Mouse (Mus musculus) spleen, adult 2 months (tissue): ENCODE data around the gene Rab37. TPM values are rescaled to one million over a fixed set of nuclear protein-coding genes. Genes with fewer than 3 reads are reported as not detected.

Experiments
- DNase-seq, 2 experiments: peaks; one replicate each; pipeline versions ENCODE4 v3.0.0 to v3.0.0-alpha.2; 2012 to 2021; ENCODE audit warnings: low spot score in 2 of 2, low read depth in 1 of 2
- H3K27ac ChIP-seq: fragments of 200-500 bp; 2 replicates; pipeline ENCODE4 v1.5.1; 2012; ENCODE audit warnings: low read length, inconsistent platforms; ENCODE audit not compliant: insufficient read depth
- H3K27me3 ChIP-seq: fragments of 200-500 bp; 2 replicates; pipeline ENCODE4 v1.6.1; 2012; ENCODE audit warnings: mild to moderate bottlenecking, moderate library complexity, low read length, inconsistent platforms; ENCODE audit not compliant: control insufficient read depth, insufficient read depth
- H3K36me3 ChIP-seq: fragments of 200-500 bp; 2 replicates; pipeline ENCODE4 v1.6.1; 2012; ENCODE audit warnings: mild to moderate bottlenecking, low read length, inconsistent platforms; ENCODE audit not compliant: control insufficient read depth, insufficient read depth
- H3K4me1 ChIP-seq: fragments of 200-500 bp; 2 replicates; pipeline ENCODE4 v1.6.1; 2011; ENCODE audit warnings: inconsistent platforms; ENCODE audit not compliant: control insufficient read depth, insufficient read depth, insufficient read length
- H3K4me3 ChIP-seq: fragments of 200-500 bp; 2 replicates; pipeline ENCODE4 v1.5.1; 2011; ENCODE audit warnings: mild to moderate bottlenecking, inconsistent platforms; ENCODE audit not compliant: insufficient read depth, insufficient read length; ENCODE audit errors: extremely low read depth
- CTCF ChIP-seq: fragments of 200-500 bp; IDR thresholded peaks from 2 replicates; pipeline ENCODE4 v1.5.1; 2011; ENCODE audit warnings: mild to moderate bottlenecking, inconsistent platforms; ENCODE audit not compliant: insufficient read depth, insufficient read length, insufficient replicate concordance; ENCODE audit errors: extremely low read depth
- POLR2A ChIP-seq: fragments of 200-500 bp; IDR thresholded peaks from 2 replicates; pipeline ENCODE4 v1.6.1; 2011; ENCODE audit warnings: low read depth, low read length, inconsistent platforms
- WGBS: fragments of 180-500 bp; shearing (Covaris S2); methylation state at CpG from one replicate; pipeline ENCODE4 v1.1.7; 2018; 5-methylcytosine and 5-hydroxymethylcytosine counted together
- polyA plus RNA-seq: library from polyadenylated mRNA; depleted of rRNA; stranded (reverse); fragments of >200 nt; gene quantifications from 2 replicates; pipeline ENCODE4 v1.2.3, GENCODE M21; 2012

Gene Rab37
- polyA plus RNA-seq, 1 experiment = 7.8 TPM

GRCm38 (mm10) chr11:115106638-115107037, 15.4 kb downstream of the Rab37 start:
- Histone ChIP-seq H3K36me3 (no peaks in the 10 kb centered on the region), H3K4me1 (no peaks in the 10 kb centered on the region; the same call in 1 of the 2 replicates), H3K27ac (no peak overlapping the region), H3K4me3 (no peak overlapping the region), H3K27me3 (no peaks in the 10 kb centered on the region)
- DNase-seq = no peak
- TF ChIP-seq CTCF (no peak), POLR2A (no peak)
- 11% methylated on average over 2 of the region's 2 CpGs for WGBS

DNA sequence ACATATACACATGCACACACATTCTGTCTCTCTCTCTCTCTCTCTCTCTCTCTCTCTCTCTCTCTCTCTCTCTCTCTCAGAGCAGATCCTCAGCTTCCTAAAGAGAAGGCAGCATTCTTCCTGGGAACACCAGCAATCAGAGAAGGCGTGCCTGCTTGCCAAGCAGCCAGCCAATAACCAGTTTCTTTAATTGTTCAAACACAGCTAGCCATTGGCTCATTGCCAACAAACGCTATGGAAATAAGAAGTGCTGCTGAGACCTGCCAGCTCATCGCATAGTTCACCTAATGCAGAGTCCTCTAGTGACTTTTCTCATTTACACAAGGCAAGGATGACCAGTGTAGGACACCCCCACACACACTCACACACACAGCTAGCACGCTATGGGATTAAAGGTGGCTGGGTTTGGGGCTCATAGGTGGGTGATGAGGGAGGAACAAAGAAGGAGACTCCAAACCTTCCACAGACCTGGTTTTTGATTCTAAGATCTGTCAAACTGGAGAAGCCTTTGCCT, 16.2 kb downstream of the Rab37 start:
- H3K27me3 ChIP-seq = no peaks in the 10 kb centered on the region
- DNase-seq = no peak
- TF ChIP-seq CTCF (no peak), POLR2A (no peak)
- no peaks in the 10 kb centered on the region; the same call in 1 of the 2 replicates for H3K4me1 ChIP-seq
- H3K27ac ChIP-seq = no peak overlapping the region
- H3K4me3 ChIP-seq = no peak overlapping the region
- 60% methylated on average over 4 of the region's 4 CpGs for WGBS
- no peaks in the 10 kb centered on the region for H3K36me3 ChIP-seq

DNA sequence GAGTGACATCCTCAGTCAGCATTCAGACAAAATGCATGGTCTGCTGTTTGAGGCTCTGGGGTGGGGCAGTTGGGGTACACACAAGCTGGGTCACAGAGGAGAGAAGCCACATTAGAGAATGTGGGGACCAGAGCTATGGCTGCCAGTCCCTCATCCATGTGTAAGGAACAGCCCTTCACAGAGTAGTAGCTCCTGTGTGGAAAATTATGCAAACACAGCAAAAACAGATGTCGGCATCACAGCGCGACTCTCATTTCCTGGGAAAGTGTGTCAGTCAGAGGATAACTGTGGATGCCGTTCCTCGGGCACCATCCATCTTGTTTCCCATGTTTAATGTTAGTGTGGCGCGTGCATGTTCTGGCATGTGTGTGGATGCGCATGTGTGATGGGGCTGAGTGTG, 16.9 kb downstream of the Rab37 start:
- WGBS = 88% methylated on average over 8 of the region's 8 CpGs
- no peaks in the 10 kb centered on the region for H3K27me3 ChIP-seq

GRCm38 (mm10) chr11:115110271-115110670, 19.0 kb downstream of the Rab37 start:
- Histone ChIP-seq H3K27ac (no peak overlapping the region), H3K27me3 (no peaks in the 10 kb centered on the region), H3K4me3 (no peak overlapping the region), H3K36me3 (no peaks in the 10 kb centered on the region), H3K4me1 (no peaks in the 10 kb centered on the region; the same call in 1 of the 2 replicates)
- TF ChIP-seq POLR2A = no peak
- TF ChIP-seq CTCF = no peak
- no peak for DNase-seq
- 54% methylated on average over 4 of the region's 5 CpGs for WGBS

More for the DNA sequence above, 16.9 kb downstream of the Rab37 start:
- Histone ChIP-seq H3K36me3 (no peaks in the 10 kb centered on the region), H3K4me3 (no peak overlapping the region), H3K4me1 (no peaks in the 10 kb centered on the region; the same call in 1 of the 2 replicates), H3K27ac (no peak overlapping the region)
- no peak for DNase-seq
- TF ChIP-seq POLR2A = no peak
- no peak for TF ChIP-seq CTCF

- WGBS = 66% methylated on average over 3 of the region's 3 CpGs
- Histone ChIP-seq H3K4me1 (no peaks in the 10 kb centered on the region), H3K36me3 (no peaks in the 10 kb centered on the region), H3K27me3 (no peaks in the 10 kb centered on the region), H3K27ac (no peak overlapping the region), H3K4me3 (no peak overlapping the region)
- DNase-seq = no peak
- no peak for TF ChIP-seq CTCF
- no peak for TF ChIP-seq POLR2A
These were observed 21.0 kb downstream of the Rab37 start for GRCm38 (mm10) chr11:115112196-115112595.

GRCm38 (mm10) chr11:115119409-115119808, 28.2 kb downstream of the Rab37 start:
- TF ChIP-seq CTCF = no peak
- TF ChIP-seq POLR2A = no peak
- DNase-seq = no peak
- H3K4me3 ChIP-seq = no peak overlapping the region
- peaks cover 6% of the 10 kb centered on the region; the same call in 1 of the 2 replicates for H3K4me1 ChIP-seq
- H3K27ac ChIP-seq = no peak overlapping the region
- no peaks in the 10 kb centered on the region for H3K27me3 ChIP-seq
- no peaks in the 10 kb centered on the region for H3K36me3 ChIP-seq
- WGBS = 45% methylated on average over 9 of the region's 9 CpGs

DNA sequence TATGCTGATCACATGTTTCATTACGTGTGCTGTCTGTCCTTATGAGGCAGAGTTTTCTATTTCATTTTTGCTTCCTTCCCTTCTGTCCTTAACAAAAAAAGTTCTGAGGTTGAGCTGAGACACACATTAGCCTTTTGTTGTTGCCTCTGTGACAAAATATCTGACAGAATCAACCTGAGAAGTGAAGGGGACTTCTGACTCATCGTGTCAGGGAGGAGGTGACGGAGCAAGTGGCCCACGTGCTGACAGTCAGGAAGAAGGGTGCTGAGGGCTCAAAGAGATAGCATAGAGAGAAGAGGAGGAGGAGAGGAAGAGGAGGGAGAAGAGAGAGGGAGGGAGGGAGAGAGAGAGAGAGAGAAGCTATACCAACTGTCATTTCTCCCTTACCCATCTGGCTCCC, 37.3 kb downstream of the Rab37 start:
- TF ChIP-seq CTCF (no peak), POLR2A (no peak)
- Histone ChIP-seq H3K36me3 (no peaks in the 10 kb centered on the region), H3K27ac (no peak overlapping the region), H3K4me3 (no peak overlapping the region), H3K27me3 (no peaks in the 10 kb centered on the region), H3K4me1 (no peaks in the 10 kb centered on the region; the same call in 1 of the 2 replicates)
- no peak for DNase-seq
- 37% methylated on average over 4 of the region's 4 CpGs for WGBS
